Mouse (Mus musculus) embryonic fibroblast, embryonic 13.5 days (primary cell): ENCODE data around the gene Gm867.

Experiments used
- CTCF ChIP-seq: IDR thresholded peaks from 2 replicates; pipeline ENCODE4 v1.5.1; 2011; ENCODE audit warnings: mild to moderate bottlenecking, control low read depth, low read length, moderate library complexity, borderline replicate concordance; ENCODE audit not compliant: insufficient read depth
- POLR2A ChIP-seq: IDR thresholded peaks from 2 replicates; pipeline ENCODE4 v1.6.1; 2011; ENCODE audit warnings: low read depth, mild to moderate bottlenecking, control low read depth, low read length, moderate library complexity

- TF ChIP-seq POLR2A (no peak), CTCF (no peak)
Observed at GRCm38 (mm10) chr10:75919026-75919425, 21.4 kb downstream of the Gm867 start.
